Mouse (Mus musculus): ENCODE data around the gene Prelid3b. TPM values are rescaled to one million over a fixed set of nuclear protein-coding genes. Genes with fewer than 3 reads are reported as not detected.

The Prelid3b gene
- total RNA-seq, 2 experiments from 2014 or later, result 39.9 to 43.5 TPM

- H3K4me3 ChIP-seq, result no peak overlapping the region
- no peak for DNase-seq (ENCODE audit: low spot score in 2 of 2)
- no peak for TF ChIP-seq CTCF (conservative IDR thresholded peaks at IDR 0.05)
- H3K27ac ChIP-seq, result no peak overlapping the region
Observed at GRCm38 (mm10) chr2:174436076-174436701, 36.7 kb downstream of the Prelid3b start.

- H3K4me3 ChIP-seq, result no peak overlapping the region
- TF ChIP-seq CTCF (conservative IDR thresholded peaks at IDR 0.05), result no peak
- no peak overlapping the region for H3K27ac ChIP-seq
- DNase-seq (ENCODE audit: low spot score in 2 of 2), result no peak
Observed at GRCm38 (mm10) chr2:174434943-174435342, 37.9 kb downstream of the Prelid3b start.

- H3K27ac ChIP-seq, result no peak overlapping the region
- H3K4me3 ChIP-seq, result no peak overlapping the region
- DNase-seq (ENCODE audit: low spot score in 2 of 2), result no peak
- TF ChIP-seq CTCF (conservative IDR thresholded peaks at IDR 0.05), result no peak
Observed at GRCm38 (mm10) chr2:174428996-174429591, 43.8 kb downstream of the Prelid3b start.

GRCm38 (mm10) chr2:174428076-174428835 lies 44.6 kb downstream of the Prelid3b start:
- Histone ChIP-seq H3K27ac (no peak overlapping the region), H3K4me3 (no peak overlapping the region)
- no peak for TF ChIP-seq CTCF (conservative IDR thresholded peaks at IDR 0.05)
- no peak for DNase-seq (ENCODE audit: low spot score in 2 of 2)

- TF ChIP-seq CTCF (conservative IDR thresholded peaks at IDR 0.05), result no peak
- Histone ChIP-seq H3K27ac (no peak overlapping the region), H3K4me3 (no peak overlapping the region)
- DNase-seq (ENCODE audit: low spot score in 2 of 2), result no peak
Observed at GRCm38 (mm10) chr2:174426856-174427255, 46.0 kb downstream of the Prelid3b start.

GRCm38 (mm10) chr2:174424301-174425085 lies 48.4 kb downstream of the Prelid3b start:
- Histone ChIP-seq H3K27ac (no peak overlapping the region), H3K4me3 (no peak overlapping the region)
- no peak for TF ChIP-seq CTCF (conservative IDR thresholded peaks at IDR 0.05)
- DNase-seq (ENCODE audit: low spot score in 2 of 2), result no peak

GRCm38 (mm10) chr2:174421107-174421506 lies 51.8 kb downstream of the Prelid3b start:
- Histone ChIP-seq H3K27ac (no peak overlapping the region), H3K4me3 (no peak overlapping the region)
- DNase-seq (ENCODE audit: low spot score in 2 of 2), result no peak
- TF ChIP-seq CTCF (conservative IDR thresholded peaks at IDR 0.05), result no peak

- no peak for TF ChIP-seq CTCF (conservative IDR thresholded peaks at IDR 0.05)
- peak; percentile 92 to 94 for DNase-seq (ENCODE audit: low spot score in 2 of 2)
- Histone ChIP-seq H3K4me3 (peak within 1 kb of the TSS; percentile 63), H3K27ac (peak within 1 kb of the TSS; percentile 81)
Observed at GRCm38 (mm10) chr2:174415731-174416310, 57.1 kb downstream of the Prelid3b start, which contains the start of gene Nelfcd. Gene Nelfcd (plus strand): TSS chr2:174415804.

Other genes with a start within 250 kb of the Prelid3b start
- 1,000 to 10,000 TPM; 1,674 to 1,781 TPM for gene Gnas, start 188.8 kb downstream of the Prelid3b start, total RNA-seq (2021)
- 1 to 10 TPM; 2.0 to 3.5 TPM for gene Gm20721, start 126.4 kb downstream of the Prelid3b start, total RNA-seq (2021)
- gene Nelfcd, start 57.3 kb downstream of the Prelid3b start, total RNA-seq (2021), result 10 to 100 TPM; 45.2 to 55.6 TPM
- 10 to 100 TPM; 28.1 to 32.5 TPM for gene Ctsz, start 34.0 kb downstream of the Prelid3b start, total RNA-seq (2021)
- gene Tubb1, start 22.4 kb downstream of the Prelid3b start, total RNA-seq (2021), result not detected
- 100 to 1,000 TPM; 271 to 305 TPM for gene Atp5e, start 9.0 kb downstream of the Prelid3b start, total RNA-seq (2021)
- gene Zfp831, start 170.5 kb upstream of the Prelid3b start, total RNA-seq (2021), result 10 to 100 TPM; 23.0 to 23.1 TPM

All from layer of hippocampus, adult 2 months (tissue).